Mouse (Mus musculus) G1E (cell line): Measurements from ENCODE around the gene Vapb.

Experiments used
- CTCF ChIP-seq: IDR thresholded peaks from 2 replicates; pipeline ENCODE4 v1.5.1; 2012; ENCODE audit warnings: low read depth, low read length, inconsistent platforms, mixed read lengths
- GATA1 ChIP-seq: IDR thresholded peaks from 2 replicates; pipeline ENCODE4 v1.6.1; 2012; ENCODE audit warnings: borderline replicate concordance, low read length, inconsistent platforms, mixed read lengths
- GATA2 ChIP-seq: IDR thresholded peaks from 2 replicates; pipeline ENCODE4 v1.6.1; 2012; ENCODE audit warnings: low read depth, low read length, inconsistent platforms, borderline replicate concordance
- POLR2AphosphoS5 ChIP-seq: IDR thresholded peaks from 2 replicates; pipeline ENCODE4 v1.6.1; 2012; ENCODE audit warnings: low read depth, low read length, inconsistent platforms; ENCODE audit not compliant: insufficient replicate concordance
- TAL1 ChIP-seq: conservative IDR thresholded peaks from 2 replicates; pipeline ENCODE4 v1.6.1; 2012; ENCODE audit warnings: low read depth, low read length, inconsistent platforms, mixed read lengths

GRCm38 (mm10) chr2:173722251-173722857, 15.0 kb upstream of the Vapb start:
- TF ChIP-seq GATA1 (no peak), CTCF (no peak), TAL1 (no peak), POLR2AphosphoS5 (no peak), GATA2 (no peak)
